Mouse (Mus musculus): ENCODE measurements around the gene Ttc41. TPM values are rescaled to one million over a fixed set of nuclear protein-coding genes. Genes with fewer than 3 reads are reported as not detected.

Ttc41 gene
- polyA plus RNA-seq, 1 experiment from 2014 or later: 3.6 TPM

DNA sequence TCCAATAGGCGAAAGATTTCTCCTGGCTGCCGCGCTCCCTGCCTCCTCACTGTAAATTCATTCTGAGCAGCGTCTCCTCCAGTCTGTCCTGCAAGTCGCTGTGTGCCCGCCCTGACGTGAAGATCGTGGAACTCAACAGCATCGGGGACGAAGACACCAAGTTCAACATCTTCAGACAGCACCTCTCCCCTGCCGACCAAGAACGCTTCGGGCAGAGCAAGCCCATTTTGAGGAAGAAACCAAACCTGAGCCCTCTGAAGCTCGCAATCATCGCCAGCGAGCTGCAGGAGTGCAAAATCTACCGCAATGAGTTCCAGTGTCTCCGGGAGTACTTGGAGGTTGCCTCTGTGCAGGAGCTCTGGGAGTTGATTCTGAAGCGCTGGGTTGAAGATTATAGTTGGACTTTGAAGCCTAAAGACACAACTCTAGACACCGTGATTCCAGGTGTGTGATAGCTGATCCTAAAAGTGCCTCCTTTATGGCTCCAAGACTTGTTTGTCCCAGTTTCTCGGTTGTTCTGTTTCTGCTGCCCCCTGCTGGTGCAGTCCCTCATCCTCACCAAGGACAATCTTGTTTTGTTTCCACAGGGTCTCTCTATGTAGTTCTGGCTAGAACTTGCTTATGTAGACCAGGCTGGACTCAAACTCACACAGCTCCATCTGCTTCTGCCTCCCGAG is 25.4 kb downstream of the Ttc41 start:
- H3K27me3 ChIP-seq (ENCODE audit: control insufficient read depth, insufficient read depth, low read length): no peaks in the 10 kb centered on the region
- ATAC-seq (replicated peaks; ENCODE audit: low FRiP score): peak; percentile 51
- no peaks in the 10 kb centered on the region for H3K9me3 ChIP-seq (ENCODE audit: control insufficient read depth, low read length)
- H3K36me3 ChIP-seq (ENCODE audit: control insufficient read depth, insufficient read depth, low read length): no peaks in the 10 kb centered on the region
- 0 out of 2 replicates have a peak, but pooled peaks cover 2% of the 10 kb centered on the region for H3K4me1 ChIP-seq (replicated peaks; ENCODE audit: control insufficient read depth, insufficient read depth, low read length)
- peak; percentile 92 for DNase-seq (ENCODE audit: low spot score)
- H3K4me3 ChIP-seq (ENCODE audit: low read depth, low read length): peak overlapping the region; percentile 37
- peak overlapping the region; percentile 71 for H3K9ac ChIP-seq (ENCODE audit: low read length)
- H3K4me2 ChIP-seq (ENCODE audit: low read depth, low read length, severe bottlenecking): peak overlapping the region; percentile 67
- H3K27ac ChIP-seq (ENCODE audit: low read depth, low read length): no peak overlapping the region
- WGBS: 14% methylated on average over 22 of the region's 22 CpGs

DNA sequence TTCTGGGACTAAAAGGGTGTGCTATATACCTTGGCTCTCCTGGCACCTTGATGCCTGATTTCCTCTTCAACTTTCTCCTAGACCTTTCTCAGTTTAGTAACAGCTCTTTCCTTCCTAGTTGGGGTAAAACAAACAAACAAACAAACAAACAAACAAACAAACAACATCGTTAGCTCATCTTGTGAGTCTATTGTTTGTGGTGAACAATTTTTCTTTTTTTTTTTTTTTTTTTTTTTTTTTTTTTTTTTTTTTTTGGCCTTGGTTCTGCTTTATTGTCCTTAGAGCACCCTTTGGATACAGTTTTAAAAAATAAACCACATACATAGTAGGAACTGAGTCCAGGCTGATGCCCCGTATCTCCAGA is 25.9 kb downstream of the Ttc41 start:
- ATAC-seq (replicated peaks; ENCODE audit: low FRiP score): no peak
- no peak overlapping the region for H3K4me3 ChIP-seq (ENCODE audit: low read depth, low read length)
- no peaks in the 10 kb centered on the region for H3K27me3 ChIP-seq (ENCODE audit: control insufficient read depth, insufficient read depth, low read length)
- no peaks in the 10 kb centered on the region for H3K36me3 ChIP-seq (ENCODE audit: control insufficient read depth, insufficient read depth, low read length)
- 0 out of 2 replicates have a peak, but pooled peaks cover 2% of the 10 kb centered on the region for H3K4me1 ChIP-seq (replicated peaks; ENCODE audit: control insufficient read depth, insufficient read depth, low read length)
- H3K9ac ChIP-seq (ENCODE audit: low read length): no peak overlapping the region
- WGBS: 68% methylated on average over 2 of the region's 2 CpGs
- DNase-seq (ENCODE audit: low spot score): no peak
- no peak overlapping the region for H3K27ac ChIP-seq (ENCODE audit: low read depth, low read length)
- H3K9me3 ChIP-seq (ENCODE audit: control insufficient read depth, low read length): no peaks in the 10 kb centered on the region
- no peak overlapping the region for H3K4me2 ChIP-seq (ENCODE audit: low read depth, low read length, severe bottlenecking)

DNA sequence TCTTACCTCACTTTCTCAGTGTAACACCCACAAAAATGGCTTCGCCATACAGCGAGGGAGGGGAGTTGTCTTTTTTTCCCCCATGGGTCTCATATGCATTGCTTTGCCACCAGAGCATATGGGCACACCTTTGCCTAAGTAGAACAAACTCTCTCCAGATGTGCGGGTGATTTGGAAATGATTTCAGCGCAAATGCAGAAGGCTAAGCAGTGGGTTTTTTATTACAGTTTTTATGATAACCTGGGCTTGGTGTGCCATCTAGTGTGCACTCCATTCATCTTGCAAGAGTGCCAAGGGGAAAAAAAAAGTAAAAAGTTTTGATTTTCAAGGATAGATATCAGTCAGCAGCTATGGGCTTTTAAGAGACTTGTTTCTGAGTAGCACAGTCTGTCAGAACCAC is 29.4 kb downstream of the Ttc41 start:
- ATAC-seq (replicated peaks; ENCODE audit: low FRiP score) (no peak), DNase-seq (ENCODE audit: low spot score) (no peak)
- Histone ChIP-seq H3K9me3 (ENCODE audit: control insufficient read depth, low read length) (no peaks in the 10 kb centered on the region), H3K36me3 (ENCODE audit: control insufficient read depth, insufficient read depth, low read length) (no peaks in the 10 kb centered on the region), H3K4me1 (replicated peaks; ENCODE audit: control insufficient read depth, insufficient read depth, low read length) (no peaks in the 10 kb centered on the region), H3K9ac (ENCODE audit: low read length) (no peak overlapping the region), H3K4me2 (ENCODE audit: low read depth, low read length, severe bottlenecking) (no peak overlapping the region), H3K4me3 (ENCODE audit: low read depth, low read length) (no peak overlapping the region), H3K27ac (ENCODE audit: low read depth, low read length) (no peak overlapping the region), H3K27me3 (ENCODE audit: control insufficient read depth, insufficient read depth, low read length) (no peaks in the 10 kb centered on the region)
- 88% methylated on average over 4 of the region's 4 CpGs for WGBS

DNA sequence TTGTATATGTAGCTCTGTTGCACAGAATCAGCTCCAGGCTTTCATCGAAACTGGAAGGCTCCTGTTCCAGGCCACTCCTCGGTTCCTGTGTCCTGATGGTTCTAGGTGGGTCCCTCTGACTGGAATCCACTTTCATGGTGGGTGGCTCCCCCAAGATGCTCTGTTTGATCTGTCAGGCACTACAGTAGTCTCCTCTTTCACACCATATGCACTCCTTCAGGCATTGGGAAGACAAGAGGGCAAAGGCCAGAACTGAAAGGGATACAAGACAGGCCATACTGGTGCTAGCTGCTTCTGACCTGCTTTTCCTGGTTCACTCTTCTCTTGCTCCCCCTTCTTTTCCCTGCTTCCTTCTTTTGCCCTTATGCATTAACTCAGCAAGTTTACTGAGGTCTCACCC is 37.3 kb downstream of the Ttc41 start:
- Histone ChIP-seq H3K9me3 (ENCODE audit: control insufficient read depth, low read length) (no peaks in the 10 kb centered on the region), H3K27ac (ENCODE audit: low read depth, low read length) (no peak overlapping the region), H3K27me3 (ENCODE audit: control insufficient read depth, insufficient read depth, low read length) (no peaks in the 10 kb centered on the region), H3K4me1 (replicated peaks; ENCODE audit: control insufficient read depth, insufficient read depth, low read length) (no peaks in the 10 kb centered on the region), H3K4me2 (ENCODE audit: low read depth, low read length, severe bottlenecking) (no peak overlapping the region), H3K9ac (ENCODE audit: low read length) (no peak overlapping the region), H3K36me3 (ENCODE audit: control insufficient read depth, insufficient read depth, low read length) (no peaks in the 10 kb centered on the region), H3K4me3 (ENCODE audit: low read depth, low read length) (no peak overlapping the region)
- 92% methylated on average over 2 of the region's 2 CpGs for WGBS
- DNase-seq (ENCODE audit: low spot score): no peak
- no peak for ATAC-seq (replicated peaks; ENCODE audit: low FRiP score)

DNA sequence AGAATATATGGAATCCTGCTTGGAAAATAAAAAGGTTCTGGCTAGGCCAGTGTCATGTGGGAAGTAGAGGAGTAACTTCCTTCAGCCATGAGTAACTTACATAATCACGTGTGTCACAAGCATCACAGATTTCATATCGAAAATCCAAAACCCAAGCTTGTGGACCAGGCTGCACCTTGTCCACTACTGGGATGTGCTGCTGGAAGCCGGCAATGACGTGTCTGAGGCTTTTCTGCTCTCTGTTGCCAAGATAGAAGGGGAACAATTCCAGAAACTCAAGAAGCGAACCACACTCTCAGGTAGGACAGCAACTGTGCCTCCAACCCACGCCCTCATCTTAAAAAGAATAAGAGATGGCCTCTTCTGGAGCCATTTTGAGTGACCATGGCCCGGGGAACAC is 38.7 kb downstream of the Ttc41 start:
- Histone ChIP-seq H3K36me3 (ENCODE audit: control insufficient read depth, insufficient read depth, low read length) (no peaks in the 10 kb centered on the region), H3K9me3 (ENCODE audit: control insufficient read depth, low read length) (no peaks in the 10 kb centered on the region), H3K4me1 (replicated peaks; ENCODE audit: control insufficient read depth, insufficient read depth, low read length) (no peaks in the 10 kb centered on the region), H3K9ac (ENCODE audit: low read length) (no peak overlapping the region), H3K27me3 (ENCODE audit: control insufficient read depth, insufficient read depth, low read length) (no peaks in the 10 kb centered on the region), H3K27ac (ENCODE audit: low read depth, low read length) (no peak overlapping the region), H3K4me2 (ENCODE audit: low read depth, low read length, severe bottlenecking) (no peak overlapping the region), H3K4me3 (ENCODE audit: low read depth, low read length) (no peak overlapping the region)
- ATAC-seq (replicated peaks; ENCODE audit: low FRiP score) (no peak), DNase-seq (ENCODE audit: low spot score) (no peak)
- WGBS: 91% methylated on average over 7 of the region's 7 CpGs

DNA sequence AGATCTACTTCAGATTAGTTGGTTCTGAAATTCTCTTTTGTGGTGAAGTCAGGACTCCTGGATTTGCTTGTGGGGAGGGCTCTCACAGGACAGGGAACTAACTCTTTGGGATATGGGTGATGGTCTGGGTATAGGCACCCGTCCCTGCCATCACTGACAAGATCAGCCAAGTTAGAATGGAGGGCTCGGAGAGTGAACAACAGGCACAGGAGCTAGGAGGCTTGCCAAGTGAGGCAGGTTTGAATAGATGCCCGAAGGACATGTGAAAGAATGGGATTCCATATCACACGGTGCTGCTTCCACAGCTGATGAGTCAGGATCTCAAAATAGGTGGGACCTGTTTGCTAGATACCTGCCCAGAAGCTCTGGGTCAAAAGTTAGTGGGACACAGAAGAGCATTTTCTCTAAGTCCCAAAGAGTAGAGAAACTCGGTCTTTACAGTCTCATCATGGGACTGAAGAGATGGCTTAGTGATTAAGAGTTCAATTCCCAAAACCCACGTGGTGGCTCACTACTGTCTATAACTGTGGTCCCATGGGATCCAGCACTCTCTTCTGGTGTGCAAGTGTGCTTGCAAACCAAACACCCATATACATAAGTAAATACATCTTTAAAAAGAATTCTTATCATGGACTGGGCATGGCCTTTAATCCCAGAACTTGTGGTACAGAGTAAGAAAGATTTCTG is 50.3 kb downstream of the Ttc41 start:
- WGBS: 85% methylated on average over 6 of the region's 6 CpGs
- Histone ChIP-seq H3K27ac (ENCODE audit: low read depth, low read length) (no peak overlapping the region), H3K9me3 (ENCODE audit: control insufficient read depth, low read length) (no peaks in the 10 kb centered on the region), H3K4me1 (replicated peaks; ENCODE audit: control insufficient read depth, insufficient read depth, low read length) (no peaks in the 10 kb centered on the region), H3K4me2 (ENCODE audit: low read depth, low read length, severe bottlenecking) (no peak overlapping the region), H3K36me3 (ENCODE audit: control insufficient read depth, insufficient read depth, low read length) (no peaks in the 10 kb centered on the region), H3K27me3 (ENCODE audit: control insufficient read depth, insufficient read depth, low read length) (no peaks in the 10 kb centered on the region), H3K9ac (ENCODE audit: low read length) (no peak overlapping the region), H3K4me3 (ENCODE audit: low read depth, low read length) (no peak overlapping the region)
- no peak for ATAC-seq (replicated peaks; ENCODE audit: low FRiP score)
- no peak for DNase-seq (ENCODE audit: low spot score)

DNA sequence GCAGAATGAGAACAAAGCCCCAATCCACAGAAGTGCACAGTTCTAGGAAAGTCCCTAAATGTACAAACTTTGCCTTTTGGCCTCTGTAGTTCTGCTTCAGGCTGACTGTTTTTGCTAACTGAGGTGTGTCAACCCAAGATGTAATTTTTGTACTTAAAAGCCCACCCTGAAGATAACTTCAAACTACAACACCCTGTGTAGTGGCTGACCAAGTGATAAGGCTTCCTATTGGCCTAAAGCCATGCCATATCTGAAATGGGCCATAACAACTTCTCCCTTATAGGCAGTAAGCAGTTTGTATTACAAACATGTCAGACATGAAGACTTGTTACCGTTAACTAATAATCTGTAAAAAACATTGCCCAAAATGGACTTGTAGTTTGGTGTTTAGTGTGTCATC is 52.1 kb downstream of the Ttc41 start:
- H3K27me3 ChIP-seq (ENCODE audit: control insufficient read depth, insufficient read depth, low read length): no peaks in the 10 kb centered on the region
- no peak overlapping the region for H3K4me3 ChIP-seq (ENCODE audit: low read depth, low read length)
- no peak overlapping the region for H3K4me2 ChIP-seq (ENCODE audit: low read depth, low read length, severe bottlenecking)
- no peaks in the 10 kb centered on the region for H3K4me1 ChIP-seq (replicated peaks; ENCODE audit: control insufficient read depth, insufficient read depth, low read length)
- no peaks in the 10 kb centered on the region for H3K9me3 ChIP-seq (ENCODE audit: control insufficient read depth, low read length)
- no peak overlapping the region for H3K9ac ChIP-seq (ENCODE audit: low read length)
- ATAC-seq (replicated peaks; ENCODE audit: low FRiP score) (no peak), DNase-seq (ENCODE audit: low spot score) (no peak)
- WGBS: 94% methylated on average over 1 of the region's 1 CpGs
- H3K27ac ChIP-seq (ENCODE audit: low read depth, low read length): no peak overlapping the region
- H3K36me3 ChIP-seq (ENCODE audit: control insufficient read depth, insufficient read depth, low read length): no peaks in the 10 kb centered on the region

DNA sequence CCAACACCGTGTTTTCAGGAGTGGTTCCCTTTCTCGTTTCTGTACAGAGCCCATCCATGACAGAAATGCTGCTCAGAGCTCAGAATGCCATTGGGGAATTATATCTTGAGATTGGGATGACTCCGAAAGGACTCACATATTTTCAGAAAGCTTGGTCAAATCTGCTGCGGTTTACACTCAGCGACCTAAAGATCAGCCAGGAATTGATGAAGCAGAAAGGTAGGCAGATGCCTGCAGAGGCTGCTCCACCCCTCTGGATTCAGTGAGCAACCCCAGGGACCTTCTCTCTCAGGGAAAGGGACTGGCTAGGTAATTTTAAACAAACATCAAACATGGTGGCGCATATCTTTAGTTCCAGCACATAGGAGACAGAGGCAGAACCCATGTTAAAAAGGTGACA is 52.6 kb downstream of the Ttc41 start:
- DNase-seq (ENCODE audit: low spot score): no peak
- no peak for ATAC-seq (replicated peaks; ENCODE audit: low FRiP score)

DNA sequence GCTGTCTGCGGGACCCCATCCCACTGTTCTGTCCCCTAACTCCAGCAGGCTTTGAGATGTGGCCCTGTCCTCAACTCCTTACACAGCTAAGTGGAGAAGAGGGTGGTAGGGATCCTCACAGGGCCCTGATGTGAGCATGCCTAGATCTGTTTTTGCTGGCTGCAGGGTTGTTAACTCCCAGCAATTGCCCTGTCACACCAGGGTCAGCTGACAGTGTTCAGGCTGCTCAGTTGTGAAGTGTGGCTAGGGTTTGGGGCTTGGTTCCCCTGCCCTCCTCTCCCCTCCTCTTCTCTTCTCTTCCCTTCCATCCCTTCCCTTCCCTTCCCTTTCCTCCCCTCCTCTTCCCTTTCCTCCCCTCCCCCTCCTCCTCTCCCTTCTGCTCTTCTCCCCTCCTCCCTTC is 55.6 kb downstream of the Ttc41 start:
- Histone ChIP-seq H3K27ac (ENCODE audit: low read depth, low read length) (no peak overlapping the region), H3K4me3 (ENCODE audit: low read depth, low read length) (no peak overlapping the region), H3K27me3 (ENCODE audit: control insufficient read depth, insufficient read depth, low read length) (no peaks in the 10 kb centered on the region), H3K9ac (ENCODE audit: low read length) (no peak overlapping the region), H3K36me3 (ENCODE audit: control insufficient read depth, insufficient read depth, low read length) (no peaks in the 10 kb centered on the region), H3K9me3 (ENCODE audit: control insufficient read depth, low read length) (no peaks in the 10 kb centered on the region), H3K4me2 (ENCODE audit: low read depth, low read length, severe bottlenecking) (no peak overlapping the region), H3K4me1 (replicated peaks; ENCODE audit: control insufficient read depth, insufficient read depth, low read length) (no peaks in the 10 kb centered on the region)
- ATAC-seq (replicated peaks; ENCODE audit: low FRiP score) (no peak), DNase-seq (ENCODE audit: low spot score) (no peak)
- 72% methylated on average over 1 of the region's 1 CpGs for WGBS

More for the DNA sequence above, 52.6 kb downstream of the Ttc41 start:
- 89% methylated on average over 6 of the region's 6 CpGs for WGBS
- no peaks in the 10 kb centered on the region for H3K27me3 ChIP-seq (ENCODE audit: control insufficient read depth, insufficient read depth, low read length)
- H3K4me3 ChIP-seq (ENCODE audit: low read depth, low read length): no peak overlapping the region
- no peaks in the 10 kb centered on the region for H3K9me3 ChIP-seq (ENCODE audit: control insufficient read depth, low read length)
- H3K36me3 ChIP-seq (ENCODE audit: control insufficient read depth, insufficient read depth, low read length): no peaks in the 10 kb centered on the region
- no peaks in the 10 kb centered on the region for H3K4me1 ChIP-seq (replicated peaks; ENCODE audit: control insufficient read depth, insufficient read depth, low read length)
- H3K27ac ChIP-seq (ENCODE audit: low read depth, low read length): no peak overlapping the region
- H3K4me2 ChIP-seq (ENCODE audit: low read depth, low read length, severe bottlenecking): no peak overlapping the region
- no peak overlapping the region for H3K9ac ChIP-seq (ENCODE audit: low read length)

All from forebrain, embryonic 11.5 days (tissue).